Comparison of ENCODE assay signal across 9 mouse cellular contexts in genomic region chr6:127767201-127767705, GRCm38 (mm10). TPM values are rescaled to one million over a fixed set of nuclear protein-coding genes. Genes with fewer than 3 reads are reported as not detected.
DNase-seq lines count a peak whose midpoint lies in the region; ATAC-seq lines count a peak whose summit lies in the region.
"Had no signal": no experiment of that assay in that cellular context is flagged by ENCODE, and none has a peak within 500 bp of the region (broad histone marks: within the 10 kb centered on the region; RNA-seq: fewer than 3 reads in every experiment).

No protein-coding gene starts in this region.

- peaks cover 57% of the 10 kb centered on the region for H3K27me3 ChIP-seq in heart, embryonic 11.5 days (ENCODE audit: control insufficient read depth, insufficient read depth, low read length)
- peaks cover 79% of the 10 kb centered on the region for H3K27me3 ChIP-seq in hindbrain, embryonic 10.5 days (ENCODE audit: insufficient read depth, poor library complexity, severe bottlenecking)
- H3K27me3 ChIP-seq in limb, embryonic 11.5 days (ENCODE audit: control insufficient read depth, insufficient read depth, low read length), result peaks cover 66% of the 10 kb centered on the region
- H3K27me3 ChIP-seq in stomach, embryonic 14.5 days (ENCODE audit: control insufficient read depth, insufficient read depth, low read length), result peaks cover 63% of the 10 kb centered on the region

- no peaks in the 10 kb centered on the region for H3K36me3 ChIP-seq in heart, embryonic 11.5 days (ENCODE audit: control insufficient read depth, insufficient read depth, low read length)
- no peaks in the 10 kb centered on the region for H3K36me3 ChIP-seq in hindbrain, embryonic 10.5 days
- no peaks in the 10 kb centered on the region for H3K36me3 ChIP-seq in limb, embryonic 11.5 days (ENCODE audit: control insufficient read depth, insufficient read depth, low read length)
- no peaks in the 10 kb centered on the region for H3K36me3 ChIP-seq in stomach, embryonic 14.5 days (ENCODE audit: control insufficient read depth, insufficient read depth, low read length)

- 1% methylated on average over 18 of the region's 18 CpGs for WGBS in heart, embryonic 11.5 days (ENCODE audit: insufficient replicate concordance)
- WGBS in hindbrain, embryonic 10.5 days, result under 1% methylated on average over 18 of the region's 18 CpGs
- WGBS in limb, embryonic 11.5 days, result 3% methylated on average over 18 of the region's 18 CpGs
- WGBS in stomach, embryonic 14.5 days, result 4% methylated on average over 18 of the region's 18 CpGs

- H3K4me2 ChIP-seq in heart, embryonic 11.5 days, result peak overlapping the region; percentile 93
- peak overlapping the region; percentile 33 for H3K4me2 ChIP-seq in limb, embryonic 11.5 days (ENCODE audit: low read depth, severe bottlenecking)
- peak overlapping the region; percentile 30; the same call in 1 of the 2 replicates for H3K4me2 ChIP-seq in stomach, embryonic 14.5 days (replicated peaks; ENCODE audit: low read depth, low read length)

- H3K27ac ChIP-seq in heart, embryonic 11.5 days (ENCODE audit: low read depth, low read length), result peak overlapping the region; percentile 58; the same call in 1 of the 2 replicates
- H3K27ac ChIP-seq in hindbrain, embryonic 10.5 days, result peak overlapping the region; percentile 93
- H3K27ac ChIP-seq in limb, embryonic 11.5 days (replicated peaks; ENCODE audit: low read depth, low read length), result no peak overlapping the region
- H3K27ac ChIP-seq in stomach, embryonic 14.5 days (ENCODE audit: low read length), result no peak overlapping the region

- intact Hi-C loops in heart, postnatal 25 days (cut with DNase I), result no loop called here

- no peak for DNase-seq in heart, postnatal 25 days (ENCODE audit: low spot score)
- peak; percentile 37 for DNase-seq in cerebellum, adult 8-10 months
- peak; percentile 42 for DNase-seq in hindbrain, embryonic 10.5 days (ENCODE audit: low spot score)
- no peak for DNase-seq in limb, embryonic 11.5 days (ENCODE audit: low spot score)
- no peak for DNase-seq in urinary bladder, postnatal 36 days (ENCODE audit: low spot score in 2 of 2)
- DNase-seq in urinary bladder, postnatal 25 days (ENCODE audit: low spot score), result no peak

- peak overlapping the region; percentile 60 for H3K4me3 ChIP-seq in heart, embryonic 11.5 days (ENCODE audit: low read depth, low read length)
- peak overlapping the region; percentile 81 for H3K4me3 ChIP-seq in hindbrain, embryonic 10.5 days
- no peak overlapping the region for H3K4me3 ChIP-seq in limb, embryonic 11.5 days (ENCODE audit: low read depth, low read length)
- H3K4me3 ChIP-seq in stomach, embryonic 14.5 days (ENCODE audit: low read depth, low read length), result peak overlapping the region; percentile 22
- H3K4me3 ChIP-seq: erythroblast, embryonic 14.5 days had no signal

- no peaks in the 10 kb centered on the region for H3K9me3 ChIP-seq in heart, embryonic 11.5 days (replicated peaks; ENCODE audit: control insufficient read depth, low read length)
- H3K9me3 ChIP-seq in hindbrain, embryonic 10.5 days, result no peaks in the 10 kb centered on the region
- no peaks in the 10 kb centered on the region for H3K9me3 ChIP-seq in limb, embryonic 11.5 days (ENCODE audit: control insufficient read depth, low read length)
- no peaks in the 10 kb centered on the region for H3K9me3 ChIP-seq in stomach, embryonic 14.5 days (ENCODE audit: control insufficient read depth, low read depth, low read length)

- H3K4me1 ChIP-seq in heart, embryonic 11.5 days (ENCODE audit: control insufficient read depth, insufficient read depth, low read length), result peaks cover 21% of the 10 kb centered on the region
- peaks cover 75% of the 10 kb centered on the region for H3K4me1 ChIP-seq in hindbrain, embryonic 10.5 days (replicated peaks)
- H3K4me1 ChIP-seq in limb, embryonic 11.5 days (ENCODE audit: control insufficient read depth, insufficient read depth, low read length), result peaks cover 23% of the 10 kb centered on the region
- H3K4me1 ChIP-seq in stomach, embryonic 14.5 days (ENCODE audit: control insufficient read depth, insufficient read depth, low read length), result peaks cover 5% of the 10 kb centered on the region; the same call in 1 of the 2 replicates

- H3K9ac ChIP-seq in heart, embryonic 11.5 days (ENCODE audit: low read depth, low read length), result peak overlapping the region; percentile 23
- no peak overlapping the region for H3K9ac ChIP-seq in limb, embryonic 11.5 days (ENCODE audit: low read length)
- no peak overlapping the region for H3K9ac ChIP-seq in stomach, embryonic 14.5 days (replicated peaks; ENCODE audit: low read depth, low read length)

- ATAC-seq in heart, embryonic 11.5 days (replicated peaks; ENCODE audit: insufficient number of reproducible peaks, low FRiP score, low TSS enrichment), result no peak
- ATAC-seq in limb, embryonic 11.5 days (ENCODE audit: insufficient number of reproducible peaks, low FRiP score, low TSS enrichment, low read depth), result no peak
- ATAC-seq in stomach, embryonic 14.5 days (ENCODE audit: insufficient number of reproducible peaks, insufficient read depth, low FRiP score, low read depth), result no peak

RNA-seq across cellular contexts. Expression of gene Prmt8, which starts 2.0 kb away (rescaled TPM):
- polyA plus RNA-seq in heart, embryonic 11.5 days (2014; fragmentation: Nextera tagmentation; extraction: Ambion mirVana), result 1.4 and 1.7 TPM in 2 replicates
- total RNA-seq in heart, postnatal 25 days (2021), result not detected
- 24.7 and 38.5 TPM in 2 replicates for polyA plus RNA-seq in hindbrain, embryonic 10.5 days (2016; fragmentation: Nextera tagmentation; extraction: Ambion mirVana)
- polyA plus RNA-seq in limb, embryonic 11.5 days (2014; fragmentation: Nextera tagmentation; extraction: Ambion mirVana), result 0.13 TPM in 1 of 2 replicates, not detected in the other
- polyA plus RNA-seq in stomach, embryonic 14.5 days (2014; fragmentation: Nextera tagmentation; extraction: Ambion mirVana), result 0.13 TPM in 1 of 2 replicates, not detected in the other
- polyA plus RNA-seq: erythroblast, embryonic 14.5 days had no signal

Comparison
In these comparisons a context has a peak if more than half of its experiments do, and no peak if none do; other contexts are left out.
1. H3K27ac ChIP-seq: peak in heart, embryonic 11.5 days (single experiment) and hindbrain, embryonic 10.5 days (single experiment); none in limb, embryonic 11.5 days (single experiment) and stomach, embryonic 14.5 days (single experiment).
2. H3K4me2 ChIP-seq: peak in every context shown above with its lines; median percentile 93 in heart, embryonic 11.5 days; 33 in limb, embryonic 11.5 days; 30 in stomach, embryonic 14.5 days.
3. DNase-seq: peak in cerebellum, adult 8-10 months (single experiment) and hindbrain, embryonic 10.5 days (single experiment); none in heart, postnatal 25 days (single experiment), limb, embryonic 11.5 days (single experiment), urinary bladder, postnatal 36 days (0 of 2) and urinary bladder, postnatal 25 days (single experiment).